Comparison of ENCODE assay signal across 13 mouse cellular contexts in genomic region chr13:111819106-111819505, GRCm38 (mm10).
"Had no signal": no experiment of that assay in that cellular context is flagged by ENCODE, and none has a peak within 500 bp of the region (broad histone marks: within the 10 kb centered on the region; RNA-seq: fewer than 3 reads in every experiment).

No protein-coding gene starts in this region.

- H3K9me3 ChIP-seq: limb, embryonic 10.5 days; midbrain, embryonic 15.5 days; neural tube, embryonic 12.5 days had no signal

- H3K27me3 ChIP-seq: midbrain, embryonic 15.5 days; neural tube, embryonic 12.5 days had no signal

- H3K4me3 ChIP-seq: layer of hippocampus, adult 2 months; limb, embryonic 10.5 days; midbrain, embryonic 15.5 days; neural tube, embryonic 12.5 days had no signal

- H3K27ac ChIP-seq: layer of hippocampus, adult 2 months; limb, embryonic 10.5 days; midbrain, embryonic 15.5 days; neural tube, embryonic 12.5 days had no signal

- ATAC-seq: midbrain, embryonic 15.5 days had no signal

- H3K4me1 ChIP-seq: midbrain, embryonic 15.5 days; neural tube, embryonic 12.5 days had no signal

- H3K36me3 ChIP-seq: limb, embryonic 10.5 days; midbrain, embryonic 15.5 days; neural tube, embryonic 12.5 days had no signal

- H3K4me2 ChIP-seq: liver, embryonic 11.5 days; midbrain, embryonic 15.5 days; neural tube, embryonic 12.5 days had no signal

- H3K9ac ChIP-seq: midbrain, embryonic 15.5 days; neural tube, embryonic 12.5 days had no signal

- DNase-seq: kidney, postnatal 10 days; kidney, postnatal 4 days; lung, postnatal 36 days; retina, postnatal 1 day; right cerebral cortex, postnatal 4 days; spleen, adult 18-20 months; thymus, adult 18-20 months; thymus, postnatal 14 days had no signal
